Mouse (Mus musculus) cortical plate, adult 2 months (tissue): ENCODE results near the gene Grip1.

ENCODE experiments used
- CTCF ChIP-seq: fragments of 200-500 bp; IDR thresholded peaks from 2 replicates; pipeline ENCODE4 v1.5.1; 2011; ENCODE audit warnings: mild to moderate bottlenecking, control low read depth, low read length; ENCODE audit not compliant: insufficient read depth; ENCODE audit errors: extremely low read depth
- POLR2A ChIP-seq: fragments of 200-500 bp; IDR thresholded peaks from 2 replicates; pipeline ENCODE4 v1.6.1; 2011; ENCODE audit warnings: mild to moderate bottlenecking, low read length, control low read depth; ENCODE audit not compliant: insufficient read depth; ENCODE audit errors: extremely low read depth

GRCm38 (mm10) chr10:119421418-119421817 lies 32.2 kb upstream of the Grip1 start:
- TF ChIP-seq CTCF (no peak), POLR2A (no peak)
